Mouse (Mus musculus) heart, postnatal 0 days (tissue): ENCODE measurements around the gene Per1.

Experiments used
- CTCF ChIP-seq: IDR thresholded peaks from 2 replicates; pipeline ENCODE4 v1.5.1; 2016; ENCODE audit warnings: antibody characterized with exemption, control low read depth, low read depth
- EP300 ChIP-seq: IDR thresholded peaks from 2 replicates; pipeline ENCODE4 v1.6.1; 2016; ENCODE audit warnings: antibody characterized with exemption, low read depth

DNA sequence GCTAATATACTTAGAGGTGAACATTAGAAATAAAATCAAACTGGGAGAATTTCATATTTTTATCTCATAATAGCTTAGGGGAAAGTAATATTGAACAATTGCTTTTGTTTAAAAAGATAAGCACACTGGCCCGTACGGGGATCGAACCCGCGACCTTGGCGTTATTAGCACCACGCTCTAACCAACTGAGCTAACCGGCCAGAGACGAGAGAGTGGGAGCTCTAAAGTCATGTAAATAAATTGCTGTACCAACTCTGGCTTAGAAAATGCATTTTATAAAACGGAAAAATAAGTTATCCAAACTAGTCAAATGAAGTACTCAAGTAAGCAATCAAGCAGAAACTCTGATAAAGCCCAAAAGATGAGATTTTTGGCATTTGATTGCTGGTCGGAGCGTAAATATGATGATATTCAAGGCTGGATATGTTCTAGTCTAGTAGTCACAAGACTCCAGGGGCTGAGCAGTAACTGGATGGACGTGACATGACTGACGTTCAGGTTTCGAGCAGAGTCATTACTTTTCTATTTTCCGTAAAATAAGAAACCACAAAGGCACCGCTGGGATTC lies 32.7 kb upstream of the Per1 start:
- TF ChIP-seq EP300 (no peak), CTCF (no peak)
